ENCODE assay signal across 14 mouse cellular contexts in the genomic region with DNA sequence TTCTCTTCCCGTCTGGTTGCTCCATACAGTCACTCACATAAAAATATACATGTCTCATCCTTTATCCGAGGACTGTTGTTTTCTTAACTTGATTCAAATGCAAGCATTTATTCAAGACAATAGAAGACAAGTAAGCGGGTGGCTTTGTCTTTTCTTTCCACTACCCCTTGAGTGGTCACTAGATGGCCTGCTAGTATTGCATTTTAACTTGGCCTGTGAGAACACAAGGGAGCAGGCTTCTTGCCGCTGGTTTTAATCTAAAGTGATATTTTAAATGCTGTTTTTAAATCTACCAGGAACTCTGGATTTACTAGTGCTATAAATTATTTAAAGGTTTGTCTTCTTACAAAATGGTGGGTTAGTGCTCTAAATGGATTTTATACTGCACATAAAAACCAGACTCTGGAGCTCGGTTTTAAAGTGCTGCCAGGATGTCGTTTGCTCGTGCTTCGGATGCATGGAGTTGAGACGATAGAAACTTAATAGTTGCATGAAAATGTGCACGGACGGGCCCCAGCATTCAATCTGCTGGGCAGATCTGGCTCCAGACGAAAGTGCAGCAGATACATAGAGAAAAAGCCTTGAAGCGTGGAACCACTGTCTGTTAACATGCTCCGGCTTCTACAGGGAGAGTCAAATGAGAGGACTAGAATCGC. TPM values are rescaled to one million over a fixed set of nuclear protein-coding genes. Genes with fewer than 3 reads are reported as not detected.
A peak's percentile ranks its signal among the peaks of the same experiment; 100 is the strongest.
DNase-seq lines count a peak whose midpoint lies in the region; ATAC-seq and TF ChIP-seq lines count a peak whose summit lies in the region.
"Had no signal": no experiment of that assay in that cellular context is flagged by ENCODE, and none has a peak within 500 bp of the region (broad histone marks: within the 10 kb centered on the region; RNA-seq: fewer than 3 reads in every experiment).

No protein-coding gene starts in this region.

- H3K4me2 ChIP-seq in embryonic facial prominence, embryonic 11.5 days (ENCODE audit: low read depth, low read length): no peak overlapping the region
- peak overlapping the region; percentile 17; the same call in 1 of the 2 replicates for H3K4me2 ChIP-seq in limb, embryonic 13.5 days (replicated peaks)
- H3K4me2 ChIP-seq: heart, embryonic 13.5 days; intestine, embryonic 15.5 days; liver, embryonic 13.5 days; neural tube, embryonic 12.5 days had no signal

- DNase-seq in embryonic facial prominence, embryonic 11.5 days (ENCODE audit: low spot score): peak; percentile 32
- DNase-seq in embryonic facial prominence, embryonic 10.5 days (ENCODE audit: low spot score): no peak
- DNase-seq in left cerebral cortex, adult 2 months (ENCODE audit: extremely low spot score in 1 of 2, low spot score in 2 of 2): no peak
- DNase-seq in left cerebral cortex, postnatal 36 days (ENCODE audit: low spot score in 2 of 2): no peak
- DNase-seq in brain, adult 2 months (ENCODE audit: low read depth, low spot score): peak; percentile 61
- no peak for DNase-seq in B cell, adult 2 months
- no peak for DNase-seq in left cerebral cortex, adult 18-20 months (ENCODE audit: low spot score in 2 of 2)
- DNase-seq: adrenal gland, postnatal 25 days; cerebellum, adult 18-20 months; liver, embryonic 13.5 days had no signal

- H3K27ac ChIP-seq in embryonic facial prominence, embryonic 11.5 days (replicated peaks; ENCODE audit: low read depth, low read length): no peak overlapping the region
- no peak overlapping the region for H3K27ac ChIP-seq in embryonic facial prominence, embryonic 10.5 days (replicated peaks)
- H3K27ac ChIP-seq in left cerebral cortex, adult 2 months: no peak overlapping the region
- peak overlapping the region; percentile 16; the same call in 1 of the 2 replicates for H3K27ac ChIP-seq in limb, embryonic 13.5 days
- H3K27ac ChIP-seq: heart, embryonic 13.5 days; intestine, embryonic 15.5 days; liver, embryonic 13.5 days; neural tube, embryonic 12.5 days had no signal

- intact Hi-C loops in left cerebral cortex, adult 2 months (cut with DNase I): loop anchor here (2.0 to 10.0 kb wide), 4 partner anchors 219 to 492 kb away; partner anchors contain the start of gene Dkk2
- intact Hi-C loops in left cerebral cortex, postnatal 36 days (cut with DNase I): no loop called here

- 76% methylated on average over 15 of the region's 15 CpGs for WGBS in embryonic facial prominence, embryonic 11.5 days
- WGBS in embryonic facial prominence, embryonic 10.5 days: 91% methylated on average over 15 of the region's 15 CpGs
- 30% methylated on average over 15 of the region's 15 CpGs for WGBS in limb, embryonic 13.5 days

- no peaks in the 10 kb centered on the region for H3K4me1 ChIP-seq in embryonic facial prominence, embryonic 11.5 days (ENCODE audit: control insufficient read depth, insufficient read depth, low read length)
- H3K4me1 ChIP-seq in embryonic facial prominence, embryonic 10.5 days: peaks cover 4% of the 10 kb centered on the region; the same call in 1 of the 2 replicates
- peaks cover 18% of the 10 kb centered on the region for H3K4me1 ChIP-seq in limb, embryonic 13.5 days
- H3K4me1 ChIP-seq: heart, embryonic 13.5 days; intestine, embryonic 15.5 days; liver, embryonic 13.5 days; neural tube, embryonic 12.5 days had no signal

- no peaks in the 10 kb centered on the region for H3K9me3 ChIP-seq in embryonic facial prominence, embryonic 11.5 days (replicated peaks; ENCODE audit: control insufficient read depth, low read length)
- H3K9me3 ChIP-seq in embryonic facial prominence, embryonic 10.5 days: no peaks in the 10 kb centered on the region
- H3K9me3 ChIP-seq in limb, embryonic 13.5 days: no peaks in the 10 kb centered on the region
- H3K9me3 ChIP-seq: heart, embryonic 13.5 days; intestine, embryonic 15.5 days; liver, embryonic 13.5 days; neural tube, embryonic 12.5 days had no signal

- H3K27me3 ChIP-seq in embryonic facial prominence, embryonic 11.5 days (ENCODE audit: control insufficient read depth, insufficient read depth, low read length): no peaks in the 10 kb centered on the region
- H3K27me3 ChIP-seq in embryonic facial prominence, embryonic 10.5 days (replicated peaks; ENCODE audit: low read depth, poor library complexity, severe bottlenecking): no peaks in the 10 kb centered on the region
- H3K27me3 ChIP-seq in limb, embryonic 13.5 days: no peaks in the 10 kb centered on the region
- H3K27me3 ChIP-seq: heart, embryonic 13.5 days; intestine, embryonic 15.5 days; liver, embryonic 13.5 days; neural tube, embryonic 12.5 days had no signal

- no peaks in the 10 kb centered on the region for H3K36me3 ChIP-seq in embryonic facial prominence, embryonic 11.5 days (replicated peaks; ENCODE audit: control insufficient read depth, insufficient read depth, low read depth, low read length)
- peaks cover 69% of the 10 kb centered on the region for H3K36me3 ChIP-seq in embryonic facial prominence, embryonic 10.5 days (replicated peaks)
- H3K36me3 ChIP-seq in limb, embryonic 13.5 days: peaks cover 54% of the 10 kb centered on the region

- no peak for ATAC-seq in embryonic facial prominence, embryonic 11.5 days (replicated peaks; ENCODE audit: insufficient number of reproducible peaks, low FRiP score, low TSS enrichment, low read depth)
- peak; percentile 83 for ATAC-seq in limb, embryonic 13.5 days (ENCODE audit: low FRiP score, low read depth)
- ATAC-seq: intestine, embryonic 15.5 days had no signal

- H3K4me3 ChIP-seq in embryonic facial prominence, embryonic 11.5 days (ENCODE audit: low read depth, low read length): no peak overlapping the region
- no peak overlapping the region for H3K4me3 ChIP-seq in embryonic facial prominence, embryonic 10.5 days
- H3K4me3 ChIP-seq in left cerebral cortex, adult 2 months: no peak overlapping the region
- H3K4me3 ChIP-seq in limb, embryonic 13.5 days: no peak overlapping the region
- H3K4me3 ChIP-seq: heart, embryonic 13.5 days; intestine, embryonic 15.5 days; liver, embryonic 13.5 days; neural tube, embryonic 12.5 days had no signal

- no peak overlapping the region for H3K9ac ChIP-seq in embryonic facial prominence, embryonic 11.5 days (replicated peaks; ENCODE audit: low read length)
- H3K9ac ChIP-seq in limb, embryonic 13.5 days: no peak overlapping the region
- H3K9ac ChIP-seq: heart, embryonic 13.5 days; intestine, embryonic 15.5 days; liver, embryonic 13.5 days; neural tube, embryonic 12.5 days had no signal

- peak; percentile 51 for TF ChIP-seq CTCF in left cerebral cortex, adult 2 months (IDR thresholded peaks at IDR 0.05)

RNA-seq across cellular contexts. Expression of gene Papss1, which starts 28.7 kb away (rescaled TPM):
- 104 and 109 TPM in 2 replicates for polyA plus RNA-seq in embryonic facial prominence, embryonic 11.5 days (2014; fragmentation: Nextera tagmentation; extraction: Ambion mirVana)
- polyA plus RNA-seq in embryonic facial prominence, embryonic 10.5 days (2016; fragmentation: Nextera tagmentation; extraction: Ambion mirVana): 62.4 and 71.1 TPM in 2 replicates
- total RNA-seq in left cerebral cortex, adult 2 months (2021): 10 to 100 TPM; 60.1 to 60.7 TPM
- 10 to 100 TPM; 64.4 to 68.6 TPM for total RNA-seq in left cerebral cortex, postnatal 36 days (2021)
- polyA plus RNA-seq in limb, embryonic 13.5 days (2015; fragmentation: Nextera tagmentation; extraction: Ambion mirVana): 148 and 152 TPM in 2 replicates
- total RNA-seq in left cerebral cortex, adult 18-20 months (2021): 10 to 100 TPM; 62.1 to 64.5 TPM

Comparison
In these comparisons a context has a peak if more than half of its experiments do, and no peak if none do; other contexts are left out.
1. DNase-seq: peak in embryonic facial prominence, embryonic 11.5 days (single experiment) and brain, adult 2 months (single experiment); none in embryonic facial prominence, embryonic 10.5 days (single experiment), left cerebral cortex, adult 2 months (0 of 2), left cerebral cortex, postnatal 36 days (0 of 2), B cell, adult 2 months (0 of 2) and left cerebral cortex, adult 18-20 months (0 of 2).